Mouse (Mus musculus): ENCODE data around the gene Dusp28. TPM values are rescaled to one million over a fixed set of nuclear protein-coding genes. Genes with fewer than 3 reads are reported as not detected.

Gene Dusp28
- polyA plus RNA-seq, 1 experiment from 2014 or later, result 19.2 TPM

- TF ChIP-seq CTCF (IDR thresholded peaks at IDR 0.05; ENCODE audit: low read depth), result no peak; the same call in 1 of the 2 replicates
- H3K27ac ChIP-seq (ENCODE audit: low read depth, low read length), result peak within 1 kb of the TSS; percentile 88
- H3K4me2 ChIP-seq (replicated peaks; ENCODE audit: low read depth), result peak within 1 kb of the TSS; percentile 72
- WGBS, result under 1% methylated on average over 45 of the region's 45 CpGs
- H3K4me1 ChIP-seq (replicated peaks; ENCODE audit: control insufficient read depth, insufficient read depth, low read length), result peaks cover 3% of the 10 kb centered on the region
- no peaks in the 10 kb centered on the region for H3K27me3 ChIP-seq (replicated peaks; ENCODE audit: control insufficient read depth, insufficient read depth, low read length)
- ATAC-seq, result peak; percentile 94
- H3K9ac ChIP-seq (ENCODE audit: low read depth, low read length), result peak within 1 kb of the TSS; percentile 57
- peaks cover 9% of the 10 kb centered on the region for H3K36me3 ChIP-seq (ENCODE audit: control insufficient read depth, insufficient read depth)
- peak within 1 kb of the TSS; percentile 52 for H3K4me3 ChIP-seq (ENCODE audit: low read depth, low read length)
- no peaks in the 10 kb centered on the region for H3K9me3 ChIP-seq (ENCODE audit: control insufficient read depth)
These were observed 27.5 kb downstream of the Dusp28 start, which contains the start of gene Capn10 for GRCm38 (mm10) chr1:92934182-92934827. Capn10 (plus strand) TSS chr1:92934376.

GRCm38 (mm10) chr1:92935054-92935962, 28.5 kb downstream of the Dusp28 start:
- H3K4me1 ChIP-seq (replicated peaks; ENCODE audit: control insufficient read depth, insufficient read depth, low read length), result peaks cover 3% of the 10 kb centered on the region
- H3K9ac ChIP-seq (ENCODE audit: low read depth, low read length), result peak overlapping the region; percentile 47
- no peak for TF ChIP-seq CTCF (IDR thresholded peaks at IDR 0.05; ENCODE audit: low read depth)
- ATAC-seq, result no peak
- peak overlapping the region; percentile 52 for H3K4me3 ChIP-seq (ENCODE audit: low read depth, low read length)
- H3K27me3 ChIP-seq (replicated peaks; ENCODE audit: control insufficient read depth, insufficient read depth, low read length), result no peaks in the 10 kb centered on the region
- peaks cover 19% of the 10 kb centered on the region for H3K36me3 ChIP-seq (ENCODE audit: control insufficient read depth, insufficient read depth)
- H3K27ac ChIP-seq (ENCODE audit: low read depth, low read length), result peak overlapping the region; percentile 88
- WGBS, result 12% methylated on average over 10 of the region's 10 CpGs
- no peaks in the 10 kb centered on the region for H3K9me3 ChIP-seq (ENCODE audit: control insufficient read depth)
- H3K4me2 ChIP-seq (replicated peaks; ENCODE audit: low read depth), result peak overlapping the region; percentile 72

GRCm38 (mm10) chr1:92935977-92936376, 29.2 kb downstream of the Dusp28 start:
- TF ChIP-seq CTCF (IDR thresholded peaks at IDR 0.05; ENCODE audit: low read depth), result peak; percentile 46

GRCm38 (mm10) chr1:92936467-92936866, 29.7 kb downstream of the Dusp28 start:
- H3K27ac ChIP-seq (ENCODE audit: low read depth, low read length), result peak overlapping the region; percentile 88
- 38% methylated on average over 3 of the region's 3 CpGs for WGBS

More at GRCm38 (mm10) chr1:92935977-92936376, 29.2 kb downstream of the Dusp28 start:
- H3K27me3 ChIP-seq (replicated peaks; ENCODE audit: control insufficient read depth, insufficient read depth, low read length), result no peaks in the 10 kb centered on the region
- H3K27ac ChIP-seq (ENCODE audit: low read depth, low read length), result peak overlapping the region; percentile 88
- no peak for ATAC-seq
- no peaks in the 10 kb centered on the region for H3K9me3 ChIP-seq (ENCODE audit: control insufficient read depth)
- H3K4me1 ChIP-seq (replicated peaks; ENCODE audit: control insufficient read depth, insufficient read depth, low read length), result peaks cover 3% of the 10 kb centered on the region
- peak overlapping the region; percentile 52; the same call in 1 of the 2 replicates for H3K4me3 ChIP-seq (ENCODE audit: low read depth, low read length)
- no peak overlapping the region for H3K9ac ChIP-seq (ENCODE audit: low read depth, low read length)
- H3K36me3 ChIP-seq (ENCODE audit: control insufficient read depth, insufficient read depth), result peaks cover 23% of the 10 kb centered on the region
- 25% methylated on average over 2 of the region's 2 CpGs for WGBS
- peak overlapping the region; percentile 72 for H3K4me2 ChIP-seq (replicated peaks; ENCODE audit: low read depth)

GRCm38 (mm10) chr1:92937797-92938196, 31.0 kb downstream of the Dusp28 start:
- peaks cover 3% of the 10 kb centered on the region for H3K4me1 ChIP-seq (replicated peaks; ENCODE audit: control insufficient read depth, insufficient read depth, low read length)
- H3K4me2 ChIP-seq (replicated peaks; ENCODE audit: low read depth), result peak overlapping the region; percentile 24
- H3K27ac ChIP-seq (ENCODE audit: low read depth, low read length), result peak overlapping the region; percentile 88
- H3K4me3 ChIP-seq (ENCODE audit: low read depth, low read length), result no peak overlapping the region
- no peak overlapping the region for H3K9ac ChIP-seq (ENCODE audit: low read depth, low read length)
- H3K36me3 ChIP-seq (ENCODE audit: control insufficient read depth, insufficient read depth), result peaks cover 37% of the 10 kb centered on the region
- no peak for TF ChIP-seq CTCF (IDR thresholded peaks at IDR 0.05; ENCODE audit: low read depth)
- no peaks in the 10 kb centered on the region for H3K9me3 ChIP-seq (ENCODE audit: control insufficient read depth)
- ATAC-seq, result peak; percentile 13
- WGBS, result 60% methylated on average over 3 of the region's 3 CpGs
- no peaks in the 10 kb centered on the region for H3K27me3 ChIP-seq (replicated peaks; ENCODE audit: control insufficient read depth, insufficient read depth, low read length)

More at GRCm38 (mm10) chr1:92936467-92936866, 29.7 kb downstream of the Dusp28 start:
- H3K36me3 ChIP-seq (ENCODE audit: control insufficient read depth, insufficient read depth), result peaks cover 26% of the 10 kb centered on the region
- H3K4me2 ChIP-seq (replicated peaks; ENCODE audit: low read depth), result peak overlapping the region; percentile 72
- no peak overlapping the region for H3K4me3 ChIP-seq (ENCODE audit: low read depth, low read length)
- TF ChIP-seq CTCF (IDR thresholded peaks at IDR 0.05; ENCODE audit: low read depth), result no peak
- peaks cover 3% of the 10 kb centered on the region for H3K4me1 ChIP-seq (replicated peaks; ENCODE audit: control insufficient read depth, insufficient read depth, low read length)
- no peak overlapping the region for H3K9ac ChIP-seq (ENCODE audit: low read depth, low read length)
- no peaks in the 10 kb centered on the region for H3K9me3 ChIP-seq (ENCODE audit: control insufficient read depth)
- ATAC-seq, result 0 out of 2 replicates have a peak, but pooled peaks have one; percentile 14
- H3K27me3 ChIP-seq (replicated peaks; ENCODE audit: control insufficient read depth, insufficient read depth, low read length), result no peaks in the 10 kb centered on the region

- H3K9me3 ChIP-seq (ENCODE audit: control insufficient read depth), result no peaks in the 10 kb centered on the region
- H3K27ac ChIP-seq (ENCODE audit: low read depth, low read length), result no peak overlapping the region
- no peaks in the 10 kb centered on the region for H3K27me3 ChIP-seq (replicated peaks; ENCODE audit: control insufficient read depth, insufficient read depth, low read length)
- WGBS, result 97% methylated on average over 4 of the region's 4 CpGs
- no peak for TF ChIP-seq CTCF (IDR thresholded peaks at IDR 0.05; ENCODE audit: low read depth)
- no peak overlapping the region for H3K9ac ChIP-seq (ENCODE audit: low read depth, low read length)
- no peak for ATAC-seq
- peaks cover 56% of the 10 kb centered on the region for H3K36me3 ChIP-seq (ENCODE audit: control insufficient read depth, insufficient read depth)
- H3K4me2 ChIP-seq (replicated peaks; ENCODE audit: low read depth), result no peak overlapping the region
- H3K4me3 ChIP-seq (ENCODE audit: low read depth, low read length), result no peak overlapping the region
- H3K4me1 ChIP-seq (replicated peaks; ENCODE audit: control insufficient read depth, insufficient read depth, low read length), result peaks cover 3% of the 10 kb centered on the region; the same call in 1 of the 2 replicates
These were observed 33.0 kb downstream of the Dusp28 start for GRCm38 (mm10) chr1:92939746-92940145.
